Mouse (Mus musculus): ENCODE results near the gene Nr2f1.

GRCm38 (mm10) chr13:78189586-78189985, 10.0 kb downstream of the Nr2f1 start:
- TF ChIP-seq MXI1 (IDR thresholded peaks at IDR 0.05; ENCODE audit: low read depth, low read length) (no peak), MYC (IDR thresholded peaks at IDR 0.05; ENCODE audit: low read depth, low read length) (no peak), ZKSCAN1 (IDR thresholded peaks at IDR 0.05; ENCODE audit: borderline replicate concordance, low read depth, low read length) (no peak), MEF2A (IDR thresholded peaks at IDR 0.05; ENCODE audit: borderline replicate concordance, low read depth, low read length) (no peak), CTCF (conservative IDR thresholded peaks at IDR 0.05 in 1 of 2, IDR thresholded peaks at IDR 0.05 in 1 of 2; ENCODE audit: low read depth in 2 of 2, low read length in 2 of 2) (no peak), ZMIZ1 (IDR thresholded peaks at IDR 0.05; ENCODE audit: low read depth, low read length) (no peak)

All from CH12.LX (cell line).